Mouse (Mus musculus) midbrain, embryonic 14.5 days (tissue): ENCODE results near the gene Akap6. TPM values are rescaled to one million over a fixed set of nuclear protein-coding genes. Genes with fewer than 3 reads are reported as not detected.

Experiments
- ATAC-seq: fragments of 200-750 bp; cut with Nextera tagmentation; 2 replicates; pipeline ENCODE4 v1.8.0; 2017; ENCODE audit warnings: moderate number of reproducible peaks, moderate library complexity; ENCODE audit not compliant: low FRiP score, low TSS enrichment
- DNase-seq: peaks from one replicate; pipeline ENCODE4 v3.0.0-alpha.2; 2015
- H3K27ac ChIP-seq: fragments of 300-500 bp; sonication (generic); replicated peaks from 2 replicates; pipeline ENCODE4 v1.5.1; 2014; ENCODE audit warnings: mild to moderate bottlenecking, low read depth, low read length, moderate library complexity
- H3K27me3 ChIP-seq: fragments of 300-500 bp; sonication (generic); 2 replicates; pipeline ENCODE4 v1.6.1; 2014; ENCODE audit warnings: low read length, control low read depth, mixed read lengths; ENCODE audit not compliant: control insufficient read depth, insufficient read depth
- H3K36me3 ChIP-seq: fragments of 300-500 bp; sonication (generic); 2 replicates; pipeline ENCODE4 v1.6.1; 2014; ENCODE audit warnings: low read length, control low read depth; ENCODE audit not compliant: control insufficient read depth, insufficient read depth
- H3K4me1 ChIP-seq: fragments of 300-500 bp; sonication (generic); 2 replicates; pipeline ENCODE4 v1.6.1; 2014; ENCODE audit warnings: mild to moderate bottlenecking, antibody characterized with exemption, low read length, control low read depth; ENCODE audit not compliant: control insufficient read depth, insufficient read depth
- H3K4me2 ChIP-seq: fragments of 300-500 bp; sonication (generic); 2 replicates; pipeline ENCODE4 v1.6.1; 2014; ENCODE audit warnings: mild to moderate bottlenecking, low read length, moderate library complexity
- H3K4me3 ChIP-seq: fragments of 300-500 bp; sonication (generic); replicated peaks from 2 replicates; pipeline ENCODE4 v1.5.1; 2014; ENCODE audit warnings: low read depth, low read length
- H3K9ac ChIP-seq: fragments of 300-500 bp; sonication (generic); replicated peaks from 2 replicates; pipeline ENCODE4 v1.6.1; 2014; ENCODE audit warnings: mild to moderate bottlenecking, low read length, moderate library complexity
- H3K9me3 ChIP-seq: fragments of 300-500 bp; sonication (generic); 2 replicates; pipeline ENCODE4 v1.6.1; 2016; ENCODE audit warnings: low read length, control low read depth, mixed read lengths; ENCODE audit not compliant: control insufficient read depth
- WGBS: fragments of 180-500 bp; shearing (Covaris S2); extraction: QIAGEN DNeasy Blood & Tissue Kit; methylation state at CpG from one replicate; pipeline ENCODE4 v1.1.7; 2014; 5-methylcytosine and 5-hydroxymethylcytosine counted together
- polyA plus RNA-seq: library from polyadenylated mRNA; unstranded; fragments of >200 nt; fragmentation: Nextera tagmentation; extraction: Ambion mirVana; gene quantifications from 2 replicates; pipeline ENCODE4 v1.2.1, GENCODE M21; 2014

The Akap6 gene
- polyA plus RNA-seq, 1 experiment from 2014 or later = 35.2 TPM

- Histone ChIP-seq H3K27me3 (no peaks in the 10 kb centered on the region), H3K9ac (no peak overlapping the region), H3K4me2 (no peak overlapping the region), H3K4me1 (peaks cover 22% of the 10 kb centered on the region), H3K27ac (no peak overlapping the region), H3K36me3 (no peaks in the 10 kb centered on the region), H3K9me3 (no peaks in the 10 kb centered on the region), H3K4me3 (no peak overlapping the region)
- 92% methylated on average over 7 of the region's 7 CpGs for WGBS
- no peak for ATAC-seq
- DNase-seq = no peak
These were observed 358.4 kb downstream of the Akap6 start for GRCm38 (mm10) chr12:53057606-53058005.

DNA sequence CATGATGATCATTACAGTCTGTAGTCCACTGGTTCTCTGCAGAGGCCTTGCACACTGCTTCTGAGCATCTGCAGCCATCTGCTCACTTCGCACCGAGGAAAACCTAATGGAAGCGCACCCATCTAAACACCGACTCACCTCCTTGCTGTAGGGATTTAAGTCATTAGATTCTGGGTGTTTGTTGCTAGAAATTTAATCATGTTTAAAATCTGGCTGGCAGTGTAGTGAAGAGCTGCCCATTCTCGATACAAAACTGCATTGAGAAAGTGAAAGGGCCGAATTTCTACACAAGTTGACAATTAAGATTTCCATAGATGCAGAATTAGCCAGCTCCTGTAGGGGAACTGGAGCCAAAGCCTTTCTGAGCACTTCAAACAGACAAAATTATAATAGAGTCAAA, 361.7 kb downstream of the Akap6 start:
- ATAC-seq = no peak
- H3K9me3 ChIP-seq = no peaks in the 10 kb centered on the region
- whole genome bisulfite sequencing = 25% methylated on average over 6 of the region's 6 CpGs
- DNase-seq = no peak
- no peaks in the 10 kb centered on the region for H3K27me3 ChIP-seq
- H3K36me3 ChIP-seq = no peaks in the 10 kb centered on the region
- peaks cover 43% of the 10 kb centered on the region for H3K4me1 ChIP-seq
- H3K4me2 ChIP-seq = 0 out of 2 replicates have a peak overlapping the region, but pooled peaks have one; percentile 2
- no peak overlapping the region for H3K9ac ChIP-seq
- no peak overlapping the region for H3K4me3 ChIP-seq
- peak overlapping the region; percentile 60 for H3K27ac ChIP-seq

- 0 out of 2 replicates have a peak overlapping the region, but pooled peaks have one; percentile 13 for H3K4me2 ChIP-seq
- H3K4me1 ChIP-seq = peaks cover 49% of the 10 kb centered on the region
- H3K36me3 ChIP-seq = no peaks in the 10 kb centered on the region
- H3K27me3 ChIP-seq = no peaks in the 10 kb centered on the region
- H3K9ac ChIP-seq = no peak overlapping the region
- H3K4me3 ChIP-seq = no peak overlapping the region
- H3K9me3 ChIP-seq = no peaks in the 10 kb centered on the region
- ATAC-seq (peak; percentile 46; the same call in 1 of the 2 replicates), DNase-seq (peak; percentile 74)
- 2% methylated on average over 7 of the region's 7 CpGs for WGBS
- H3K27ac ChIP-seq = peak overlapping the region; percentile 60
These were observed 362.4 kb downstream of the Akap6 start for GRCm38 (mm10) chr12:53061466-53062124.

DNA sequence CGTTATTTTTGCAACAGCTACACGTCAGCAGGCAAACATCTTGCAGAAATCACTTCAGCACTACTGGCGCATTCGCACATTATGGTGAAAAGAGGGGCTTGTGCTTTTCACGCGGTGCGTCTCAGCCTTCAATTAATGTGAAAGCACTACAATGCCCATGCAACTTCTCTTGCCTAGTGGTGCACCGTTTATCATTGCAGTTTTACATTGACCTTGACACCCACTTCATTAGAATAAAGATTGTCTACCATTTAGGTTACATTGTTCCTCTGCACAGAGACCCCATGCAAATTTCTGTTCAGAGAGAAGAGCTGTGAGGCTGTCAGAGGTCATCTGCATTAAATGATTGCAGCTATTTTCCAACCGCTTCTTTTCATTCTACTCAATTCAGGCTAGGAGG, 363.8 kb downstream of the Akap6 start:
- Histone ChIP-seq H3K27ac (peak overlapping the region; percentile 53), H3K9me3 (no peaks in the 10 kb centered on the region), H3K36me3 (no peaks in the 10 kb centered on the region), H3K27me3 (no peaks in the 10 kb centered on the region), H3K4me1 (peaks cover 49% of the 10 kb centered on the region), H3K9ac (no peak overlapping the region), H3K4me3 (no peak overlapping the region), H3K4me2 (peak overlapping the region; percentile 28)
- WGBS = 7% methylated on average over 9 of the region's 9 CpGs
- no peak for ATAC-seq
- peak; percentile 64 for DNase-seq

GRCm38 (mm10) chr12:53064241-53064760, 365.1 kb downstream of the Akap6 start:
- no peaks in the 10 kb centered on the region for H3K9me3 ChIP-seq
- no peaks in the 10 kb centered on the region for H3K36me3 ChIP-seq
- ATAC-seq (no peak), DNase-seq (peak; percentile 62)
- peak overlapping the region; percentile 62 for H3K27ac ChIP-seq
- H3K9ac ChIP-seq = no peak overlapping the region
- no peak overlapping the region for H3K4me3 ChIP-seq
- H3K4me2 ChIP-seq = peak overlapping the region; percentile 20
- no peaks in the 10 kb centered on the region for H3K27me3 ChIP-seq
- WGBS = 14% methylated on average over 4 of the region's 4 CpGs
- H3K4me1 ChIP-seq = peaks cover 49% of the 10 kb centered on the region

DNA sequence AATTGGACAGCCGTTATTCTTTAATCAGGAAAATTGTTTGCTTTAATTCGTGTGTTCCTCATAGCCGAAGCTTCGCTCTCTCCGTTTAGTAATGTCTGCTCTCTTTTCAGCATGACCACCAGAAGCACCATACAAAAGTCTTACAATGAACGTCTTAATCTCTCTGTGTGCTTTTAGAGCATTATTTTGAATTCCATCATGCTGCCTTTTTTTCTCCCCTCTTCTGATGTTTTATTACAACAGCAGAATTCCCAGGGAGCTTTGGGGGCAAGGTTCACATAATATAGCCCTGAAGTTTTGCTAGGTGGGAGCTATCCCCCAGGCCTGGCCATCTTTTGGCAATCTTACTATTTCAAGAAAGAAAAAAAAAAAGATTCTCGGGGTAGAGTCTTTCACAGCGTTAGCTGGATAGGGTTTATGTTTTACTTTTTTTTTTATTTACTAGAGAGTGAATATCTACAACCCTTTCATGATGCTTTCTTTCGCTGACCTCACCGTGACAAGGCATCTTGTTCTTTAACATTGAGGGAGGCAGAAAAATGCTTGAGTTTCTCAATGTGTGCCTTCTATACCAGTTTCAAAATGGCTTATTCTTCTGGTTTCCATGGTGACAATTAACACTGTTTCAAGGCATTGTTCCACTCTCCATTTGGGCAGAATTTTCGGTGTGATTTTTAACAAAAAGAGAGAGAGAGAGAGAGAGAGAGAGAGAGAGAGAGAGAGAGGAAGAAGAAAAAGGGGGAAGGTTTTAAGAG, 366.0 kb downstream of the Akap6 start:
- Histone ChIP-seq H3K36me3 (no peaks in the 10 kb centered on the region), H3K9me3 (no peaks in the 10 kb centered on the region), H3K27me3 (no peaks in the 10 kb centered on the region), H3K9ac (no peak overlapping the region), H3K27ac (peak overlapping the region; percentile 62; the same call in 1 of the 2 replicates), H3K4me3 (no peak overlapping the region), H3K4me1 (peaks cover 53% of the 10 kb centered on the region), H3K4me2 (peak overlapping the region; percentile 20)
- no peak for ATAC-seq
- WGBS = 2% methylated on average over 11 of the region's 11 CpGs
- DNase-seq = peak; percentile 72

DNA sequence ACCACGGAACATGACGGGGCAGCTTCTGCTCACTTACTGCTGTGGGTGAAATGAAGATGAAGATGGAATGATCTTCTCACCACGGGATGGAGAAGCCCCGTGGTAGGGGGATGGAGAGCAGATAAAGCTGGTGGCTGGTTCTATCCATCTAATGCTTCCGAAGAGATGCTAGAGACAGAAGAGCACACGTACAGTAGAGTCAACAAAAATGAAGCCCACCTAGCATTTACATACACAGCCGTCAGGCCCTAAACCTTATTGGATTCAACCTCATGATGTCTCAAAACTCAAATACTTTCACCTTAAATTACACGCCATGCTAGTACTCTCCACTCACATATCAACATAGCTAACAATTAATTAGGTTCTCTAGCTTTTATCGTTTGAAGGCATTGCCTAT, 367.1 kb downstream of the Akap6 start:
- no peak overlapping the region for H3K27ac ChIP-seq
- DNase-seq = no peak
- WGBS = 63% methylated on average over 9 of the region's 9 CpGs

DNA sequence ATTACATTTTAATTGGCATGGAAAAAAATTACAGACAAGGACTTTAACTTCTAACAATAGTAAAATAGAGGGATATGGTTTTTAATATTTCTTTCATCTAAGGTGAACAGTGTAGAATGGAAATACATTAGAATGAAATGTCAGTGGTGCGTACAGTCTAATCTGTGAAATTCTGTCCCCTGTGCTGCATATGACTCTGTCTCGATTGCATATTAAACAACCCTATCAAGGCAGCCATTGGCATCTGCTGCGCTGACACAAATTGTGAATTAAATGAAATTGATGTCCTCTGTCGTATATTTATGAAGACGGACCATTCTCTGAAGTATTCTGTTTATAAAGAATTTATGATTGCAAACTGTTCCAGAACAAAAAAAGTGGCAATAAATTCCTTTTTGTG, 371.7 kb downstream of the Akap6 start:
- Histone ChIP-seq H3K4me1 (peaks cover 16% of the 10 kb centered on the region), H3K9me3 (no peaks in the 10 kb centered on the region), H3K4me2 (no peak overlapping the region), H3K36me3 (no peaks in the 10 kb centered on the region), H3K27ac (0 out of 2 replicates have a peak overlapping the region, but pooled peaks have one; percentile 34), H3K4me3 (no peak overlapping the region), H3K9ac (no peak overlapping the region), H3K27me3 (no peaks in the 10 kb centered on the region)
- WGBS = 46% methylated on average over 5 of the region's 5 CpGs
- no peak for ATAC-seq
- peak; percentile 30 for DNase-seq

More for the DNA sequence above, 367.1 kb downstream of the Akap6 start:
- H3K4me3 ChIP-seq = no peak overlapping the region
- ATAC-seq = no peak
- H3K9me3 ChIP-seq = no peaks in the 10 kb centered on the region
- no peak overlapping the region for H3K9ac ChIP-seq
- no peaks in the 10 kb centered on the region for H3K27me3 ChIP-seq
- H3K4me2 ChIP-seq = no peak overlapping the region
- H3K4me1 ChIP-seq = peaks cover 50% of the 10 kb centered on the region
- no peaks in the 10 kb centered on the region for H3K36me3 ChIP-seq
